Mouse (Mus musculus): ENCODE data around the gene Vps11.
"Not testable (repeated sequence)": the region's sequence is repeated elsewhere in the genome, so short reads cannot be mapped to it uniquely, and the experiment has no call there.

Gene Vps11

DNA sequence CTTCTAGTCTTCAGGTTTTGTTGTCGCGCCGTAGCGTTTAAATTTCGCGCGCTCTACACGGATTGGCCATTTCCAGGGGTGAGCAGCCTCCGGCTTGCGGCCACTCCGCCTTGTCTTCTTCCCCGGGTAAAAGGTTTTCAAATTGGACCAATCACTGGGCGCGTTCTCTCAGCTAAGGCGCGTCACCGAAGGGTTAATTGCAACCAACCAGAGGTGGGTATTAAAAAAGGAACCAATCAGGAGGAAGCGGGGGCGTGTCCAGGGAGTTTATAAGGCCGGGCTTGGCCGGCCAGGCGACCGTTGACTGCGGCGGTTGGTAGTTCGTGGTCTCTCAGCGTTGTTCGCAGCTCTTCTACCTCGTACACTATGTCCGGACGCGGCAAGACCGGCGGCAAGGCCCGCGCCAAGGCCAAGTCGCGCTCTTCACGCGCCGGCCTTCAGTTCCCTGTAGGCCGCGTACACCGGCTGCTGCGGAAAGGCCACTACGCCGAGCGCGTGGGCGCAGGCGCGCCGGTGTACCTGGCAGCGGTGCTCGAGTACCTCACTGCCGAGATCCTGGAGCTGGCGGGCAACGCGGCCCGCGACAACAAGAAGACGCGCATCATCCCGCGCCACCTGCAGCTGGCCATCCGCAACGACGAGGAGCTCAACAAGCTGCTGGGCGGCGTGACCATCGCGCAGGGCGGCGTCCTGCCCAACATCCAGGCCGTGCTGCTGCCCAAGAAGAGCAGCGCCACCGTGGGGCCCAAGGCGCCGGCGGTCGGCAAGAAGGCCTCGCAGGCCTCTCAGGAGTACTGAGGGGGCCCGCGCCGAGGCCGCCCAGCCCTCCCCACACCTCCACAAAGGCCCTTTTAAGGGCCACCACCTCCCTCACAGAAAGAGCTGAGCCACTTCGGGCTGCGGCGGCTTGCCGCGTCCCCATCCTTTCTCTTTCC lies 26.8 kb downstream of the Vps11 start, which contains the start of gene H2afx:
TSS of gene H2afx (plus strand) at position 299 of the 935 bp plus-strand sequence.
- peak; percentile 97 to 98 for DNase-seq

DNA sequence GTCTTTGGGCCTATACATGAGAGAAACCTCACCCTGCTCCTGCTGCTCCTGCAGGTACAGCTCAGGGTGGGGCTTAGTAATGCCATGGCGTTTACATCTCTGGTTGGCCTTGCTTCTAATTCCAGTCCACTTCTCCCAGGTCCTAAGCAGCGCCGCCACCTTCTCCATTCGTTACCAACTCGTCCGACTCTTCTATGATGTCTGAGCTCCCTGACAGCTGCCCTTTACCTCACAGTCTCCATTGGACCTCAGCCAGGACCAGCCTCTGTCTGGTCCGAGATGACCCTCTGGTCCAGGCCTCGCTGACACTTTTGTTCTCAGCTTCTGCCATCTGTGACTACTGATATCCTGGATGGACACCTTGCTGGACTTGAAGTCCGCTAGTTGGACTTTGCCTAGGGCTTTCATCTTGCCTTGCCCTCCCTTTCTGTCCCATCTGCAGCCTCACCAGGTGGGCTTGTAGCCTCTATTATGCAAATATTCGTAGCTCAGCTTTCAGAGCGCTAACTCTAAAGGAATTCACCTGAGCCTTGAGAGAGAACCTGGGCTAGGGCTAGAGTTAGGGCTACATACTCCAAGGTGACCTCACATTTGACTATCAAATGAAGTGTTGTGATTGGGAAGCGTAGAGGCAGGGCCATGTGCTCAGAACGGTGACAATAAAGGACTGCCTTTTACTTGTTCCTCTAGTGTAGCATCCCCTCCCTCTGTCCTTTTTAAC lies 28.4 kb downstream of the Vps11 start:
- peak in 1 of 2 experiments; percentile 14 for DNase-seq

DNA sequence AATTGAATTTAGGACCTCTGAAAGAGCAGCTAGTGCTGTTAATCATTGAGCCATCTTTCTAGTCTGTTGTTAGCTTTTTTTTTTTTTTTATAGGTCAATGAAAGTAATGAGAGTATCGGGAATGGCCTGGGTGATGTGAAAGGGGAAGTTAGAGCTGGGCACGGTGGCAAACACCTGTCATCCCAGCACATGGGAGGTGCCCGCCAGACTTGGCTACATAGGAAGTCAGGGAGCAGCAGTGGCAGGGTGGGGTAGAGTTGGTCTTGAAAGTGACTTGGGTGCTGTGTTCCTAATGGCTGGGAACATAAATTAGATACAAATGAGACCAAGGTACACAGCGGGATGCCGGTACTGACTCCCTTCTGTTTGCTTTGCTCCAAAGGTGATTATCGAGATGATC lies 30.7 kb downstream of the Vps11 start:
- no peak for DNase-seq

DNA sequence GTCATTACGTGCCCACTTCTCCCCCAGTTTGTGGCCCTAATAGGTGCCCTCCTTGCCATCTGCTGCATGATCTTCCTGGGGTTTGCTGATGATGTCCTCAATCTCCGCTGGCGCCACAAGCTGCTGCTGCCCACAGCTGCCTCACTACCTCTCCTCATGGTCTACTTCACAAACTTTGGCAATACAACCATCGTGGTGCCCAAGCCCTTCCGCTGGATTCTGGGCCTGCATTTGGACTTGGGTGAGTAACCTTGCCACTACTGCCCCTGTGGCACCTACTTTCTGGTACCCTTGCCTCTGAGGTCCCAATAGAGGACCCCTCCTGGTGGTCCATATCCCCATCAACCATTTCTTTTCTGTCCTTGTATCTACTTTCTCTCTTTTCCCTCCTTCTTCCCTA lies 33.5 kb downstream of the Vps11 start:
- no peak for DNase-seq

DNA sequence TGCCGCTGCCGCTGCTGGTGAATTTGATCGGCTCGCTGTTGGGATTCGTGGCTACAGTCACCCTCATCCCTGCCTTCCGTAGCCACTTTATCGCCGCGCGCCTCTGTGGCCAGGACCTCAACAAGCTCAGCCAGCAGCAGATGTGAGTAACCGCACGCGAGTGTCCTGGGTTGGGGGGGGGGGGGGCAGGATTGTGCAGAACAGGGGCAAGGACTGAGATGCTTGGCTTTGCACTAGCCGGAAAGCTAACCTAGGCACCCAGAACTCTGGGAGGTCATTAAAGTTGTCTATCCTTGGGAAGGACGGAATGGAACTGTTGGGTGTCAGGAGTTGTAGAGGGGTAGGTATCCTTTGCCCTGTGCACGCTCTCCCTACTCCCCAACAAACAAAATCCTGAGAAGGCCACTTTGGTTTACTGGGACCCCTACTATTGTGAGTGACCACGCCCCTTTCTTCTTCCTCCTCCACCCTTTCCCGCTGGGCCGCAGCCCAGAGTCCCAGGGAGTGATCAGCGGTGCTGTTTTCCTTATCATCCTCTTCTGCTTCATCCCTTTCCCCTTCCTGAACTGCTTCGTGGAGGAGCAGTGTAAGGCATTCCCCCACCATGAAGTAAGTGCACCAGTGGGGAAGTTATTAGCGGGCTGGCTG lies 34.3 kb downstream of the Vps11 start:
- DNase-seq: no peak

DNA sequence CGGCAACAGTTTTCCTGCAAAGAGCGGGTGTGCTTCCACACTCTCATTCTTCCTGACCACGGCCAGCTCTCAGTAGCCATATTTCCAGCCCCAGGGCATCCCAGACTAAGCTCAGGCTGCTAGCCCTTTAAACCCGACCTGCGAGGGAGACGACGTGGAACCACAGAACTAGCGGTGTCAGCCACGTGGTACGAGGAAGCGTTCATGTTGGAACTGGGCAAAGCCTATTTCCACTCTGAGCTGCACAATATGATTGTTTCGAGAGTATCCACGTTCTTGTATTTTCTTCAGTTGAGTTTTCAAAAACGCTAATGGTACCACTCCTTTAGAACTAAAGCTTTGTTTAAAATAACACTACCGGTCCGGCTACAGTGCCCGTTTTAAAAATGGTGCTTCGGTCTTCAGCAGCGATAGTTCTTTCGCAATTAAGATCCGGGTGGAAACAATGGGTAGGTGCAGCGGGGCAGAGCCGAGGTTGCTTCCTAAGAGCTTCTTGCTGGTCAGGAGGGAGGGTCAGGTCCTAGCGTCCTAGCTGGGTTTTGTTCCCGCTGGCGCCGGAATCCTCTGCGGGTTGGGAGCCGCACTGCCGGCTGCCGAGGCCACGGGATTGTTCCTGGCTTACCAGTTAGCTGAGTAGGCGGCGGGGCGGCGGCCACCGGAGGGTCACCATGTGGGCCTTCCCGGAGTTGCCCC lies 35.0 kb downstream of the Vps11 start:
- peak; percentile 84 to 85 for DNase-seq

DNA sequence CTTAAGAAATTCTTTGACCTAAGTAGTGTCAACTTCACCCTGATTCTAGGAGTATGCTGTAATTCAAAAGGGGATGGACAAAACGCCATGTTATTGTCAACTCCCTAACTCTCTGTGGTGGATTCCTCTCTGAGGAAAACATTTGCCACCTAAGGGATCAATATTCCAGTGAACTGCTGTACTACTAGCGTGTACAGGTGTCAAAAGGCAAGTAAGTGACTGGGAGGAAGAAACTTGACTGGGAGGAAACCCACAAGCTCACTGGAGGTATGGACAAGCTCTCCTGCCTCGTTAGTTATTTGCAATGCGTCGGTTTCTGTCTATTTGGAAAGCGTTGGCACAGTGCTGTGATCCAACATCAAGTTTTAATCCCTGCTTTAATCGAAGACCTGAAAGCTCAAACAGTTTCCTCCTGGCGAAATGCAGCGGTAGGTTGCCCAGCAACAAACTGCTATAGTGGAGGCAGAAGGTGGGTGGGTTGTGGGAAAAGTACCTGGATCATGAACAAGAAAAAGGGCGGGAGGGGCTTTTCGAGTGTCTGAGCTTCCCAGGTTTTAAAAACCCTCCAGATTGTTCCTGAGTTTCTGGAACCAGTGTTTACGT lies 35.6 kb downstream of the Vps11 start, which contains the start of gene Dpagt1:
TSS of gene Dpagt1 (plus strand) at position 252 of the 603 bp plus-strand sequence.
- DNase-seq: no peak

DNA sequence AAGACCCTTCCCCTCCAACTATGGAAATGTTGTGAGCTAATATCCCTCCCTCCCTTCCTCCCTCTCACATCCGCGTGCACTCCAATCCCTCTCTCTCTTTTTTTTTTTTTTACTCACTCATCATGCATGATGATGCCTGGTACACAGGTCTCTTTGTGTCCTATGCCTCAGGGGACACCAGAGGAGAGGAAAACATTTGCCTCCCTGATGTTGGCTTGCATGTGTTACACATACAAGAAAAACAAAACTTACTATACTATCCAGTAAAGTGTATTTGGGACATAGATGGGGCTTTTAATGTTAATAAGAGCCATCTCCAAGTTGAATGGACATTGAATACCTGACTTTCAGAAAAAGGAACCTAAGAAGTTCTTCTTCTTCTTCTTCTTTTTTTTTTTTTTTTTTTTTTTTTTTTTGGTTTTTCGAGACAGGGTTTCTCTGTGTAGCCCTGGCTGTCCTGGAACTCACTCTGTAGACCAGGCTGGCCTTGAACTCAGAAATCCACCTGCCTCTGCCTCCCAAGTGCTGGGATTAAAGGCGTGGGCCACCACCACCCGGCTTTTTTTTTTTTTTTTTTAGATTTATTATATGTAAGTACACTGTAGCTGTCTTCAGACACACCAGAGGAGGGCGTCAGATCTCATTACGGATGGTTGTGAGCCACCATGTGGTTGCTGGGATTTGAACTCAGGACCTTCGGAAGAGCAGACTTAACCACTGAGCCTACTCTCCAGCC lies 36.3 kb downstream of the Vps11 start:
- DNase-seq: not testable (repeated sequence)

DNA sequence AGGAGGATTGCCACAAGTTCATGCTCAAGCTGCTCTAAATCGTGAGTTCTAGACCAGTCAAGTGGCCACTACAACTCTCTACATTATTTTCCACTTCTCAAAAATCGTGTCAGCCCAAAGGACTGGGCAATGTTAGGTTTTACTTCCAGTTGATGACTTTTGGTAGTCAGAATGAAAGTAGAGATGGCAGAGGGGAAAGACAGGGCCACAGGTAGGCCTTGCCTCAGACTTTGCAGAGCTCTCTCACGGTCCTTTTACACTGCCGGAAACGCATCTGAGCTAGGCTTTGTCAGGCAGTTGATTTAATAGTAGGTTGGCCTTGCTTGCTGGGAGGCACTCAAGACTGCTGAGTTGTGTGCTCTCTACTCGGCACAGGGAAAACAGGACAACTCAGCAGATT lies 37.3 kb downstream of the Vps11 start:
- no peak for DNase-seq

DNA sequence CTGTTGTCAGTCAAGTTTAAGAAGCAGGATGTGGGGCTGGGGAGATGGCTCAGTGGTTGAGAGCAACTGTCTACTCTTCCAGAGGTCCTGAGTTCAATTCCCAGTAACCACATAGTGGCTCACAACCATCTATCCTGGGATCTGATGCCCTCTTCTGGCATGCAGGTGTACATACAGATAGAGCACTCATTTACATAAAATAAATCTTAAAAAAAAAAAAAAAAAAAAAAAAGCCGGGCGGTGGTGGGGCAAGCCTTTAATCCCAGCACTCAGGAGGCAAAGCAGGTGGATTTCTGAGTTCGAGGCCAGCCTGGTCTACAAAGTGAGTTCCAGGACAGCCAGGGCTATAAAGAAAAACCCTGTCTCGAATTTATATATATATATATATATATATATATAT lies 37.8 kb downstream of the Vps11 start:
- not testable (repeated sequence) for DNase-seq

DNA sequence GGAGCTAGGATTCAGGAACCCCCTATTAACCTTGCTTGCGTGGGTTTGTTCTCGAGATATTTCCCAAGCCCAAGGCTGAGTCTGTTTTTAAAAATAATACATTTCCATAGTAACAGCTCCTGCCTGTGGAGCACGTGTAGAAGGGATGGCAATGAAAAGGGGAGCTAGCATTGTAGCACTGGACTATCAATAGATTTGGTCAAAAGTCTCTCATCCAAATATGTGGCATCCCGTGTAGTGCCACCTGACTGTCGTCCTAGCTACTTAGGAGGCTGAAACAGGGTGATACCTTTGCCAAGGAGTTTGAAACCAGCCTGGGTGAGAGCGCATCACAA lies 40.7 kb downstream of the Vps11 start:
- DNase-seq: no peak

DNA sequence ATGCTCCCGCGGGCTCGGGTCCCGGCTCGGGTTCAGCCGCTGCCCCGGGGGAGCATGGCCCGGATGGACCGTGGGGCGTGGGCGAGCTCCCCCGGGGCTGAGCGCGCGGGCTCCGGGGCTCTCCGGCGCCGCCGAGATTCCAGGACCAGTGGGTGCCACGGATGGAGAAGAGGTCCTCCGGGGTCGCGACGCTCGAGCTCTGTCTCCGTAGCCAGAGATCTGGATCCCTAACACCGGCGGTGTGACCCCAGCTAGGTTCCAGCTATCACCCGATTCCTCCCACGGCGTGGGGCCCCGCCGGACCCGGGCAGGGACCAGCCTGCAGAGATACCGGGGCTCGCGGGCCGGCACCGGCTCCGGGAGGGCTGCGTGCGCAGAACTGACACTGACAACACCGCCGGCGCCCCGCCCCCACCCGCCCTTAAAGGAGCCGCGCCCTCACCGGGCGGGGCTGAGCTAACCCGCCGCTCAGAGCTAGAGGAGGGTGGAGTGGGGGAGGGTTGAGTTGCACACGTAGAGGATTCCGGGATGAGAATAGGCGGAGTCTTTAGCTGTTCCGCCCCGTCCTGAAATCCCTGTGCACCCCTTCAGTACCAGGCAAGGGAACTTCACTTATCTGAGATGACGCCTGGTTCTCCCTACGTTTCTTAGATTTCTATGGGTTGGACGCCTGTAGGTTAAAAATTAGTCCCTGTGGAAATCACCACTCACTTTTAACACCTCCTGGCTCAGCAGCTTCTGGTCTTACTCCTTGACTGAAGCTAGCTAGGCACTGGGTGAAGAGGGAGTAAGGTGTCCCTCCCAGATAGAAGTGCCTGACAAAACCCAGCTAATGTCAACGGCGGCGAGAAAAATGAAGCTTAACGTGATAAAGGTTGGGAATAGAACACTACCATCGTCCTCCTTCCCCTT lies 41.3 kb downstream of the Vps11 start, which contains the start of gene C2cd2l:
TSS of gene C2cd2l (minus strand) at position 399 of the 912 bp plus-strand sequence.
- peak; percentile 85 to 91 for DNase-seq

DNA sequence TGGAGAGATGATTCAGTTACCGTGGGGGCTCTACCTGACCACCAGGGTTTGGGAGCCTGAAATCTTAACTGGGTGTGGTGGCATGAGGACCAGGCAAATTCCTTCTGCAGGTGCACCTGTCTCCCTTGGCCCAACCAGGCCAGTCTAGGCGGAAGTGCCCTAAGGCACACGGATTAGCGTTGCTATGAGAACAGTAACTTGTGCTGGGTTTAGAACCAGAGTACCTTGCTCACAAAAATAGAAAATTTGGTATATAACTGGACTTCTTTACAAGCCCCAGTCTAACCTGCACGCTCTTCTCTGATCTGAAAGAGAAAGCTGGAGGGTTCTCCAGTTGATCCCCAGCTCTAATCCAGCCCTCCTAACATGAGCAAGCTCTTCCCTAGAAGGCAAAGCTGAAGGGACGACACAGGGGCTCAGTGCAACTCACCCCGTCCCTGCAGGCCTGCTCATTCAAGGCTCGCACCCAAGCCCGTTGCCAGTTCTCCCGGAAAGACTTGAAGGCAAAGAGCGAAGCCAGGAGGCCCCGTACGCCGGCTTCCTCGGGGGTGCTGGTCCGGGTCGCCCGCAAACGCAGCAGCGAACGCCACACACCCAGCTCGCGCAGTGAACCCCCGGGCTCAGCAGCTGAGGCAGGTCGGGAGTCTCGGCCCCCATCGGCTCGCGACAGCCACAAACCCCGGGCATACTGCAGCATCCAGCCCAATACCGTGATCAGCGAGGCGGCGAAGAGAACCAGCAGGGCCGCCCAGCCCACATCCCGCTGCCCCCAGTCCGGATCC lies 42.2 kb downstream of the Vps11 start:
- peak in 1 of 2 experiments; percentile 43 for DNase-seq

DNA sequence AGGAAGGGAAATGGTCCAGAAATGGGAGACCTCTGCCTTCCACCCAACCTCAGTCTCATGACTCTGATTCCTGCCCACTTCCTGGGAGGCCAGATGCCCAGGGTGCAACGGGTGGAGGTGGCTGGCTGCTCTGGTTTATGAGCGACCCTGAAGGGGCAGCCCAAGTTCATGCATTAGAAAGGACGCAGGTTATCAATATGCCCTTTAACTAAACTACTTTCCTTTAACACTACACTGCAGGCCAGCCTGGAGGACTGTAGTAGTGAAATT lies 42.7 kb downstream of the Vps11 start:
- no peak for DNase-seq

DNA sequence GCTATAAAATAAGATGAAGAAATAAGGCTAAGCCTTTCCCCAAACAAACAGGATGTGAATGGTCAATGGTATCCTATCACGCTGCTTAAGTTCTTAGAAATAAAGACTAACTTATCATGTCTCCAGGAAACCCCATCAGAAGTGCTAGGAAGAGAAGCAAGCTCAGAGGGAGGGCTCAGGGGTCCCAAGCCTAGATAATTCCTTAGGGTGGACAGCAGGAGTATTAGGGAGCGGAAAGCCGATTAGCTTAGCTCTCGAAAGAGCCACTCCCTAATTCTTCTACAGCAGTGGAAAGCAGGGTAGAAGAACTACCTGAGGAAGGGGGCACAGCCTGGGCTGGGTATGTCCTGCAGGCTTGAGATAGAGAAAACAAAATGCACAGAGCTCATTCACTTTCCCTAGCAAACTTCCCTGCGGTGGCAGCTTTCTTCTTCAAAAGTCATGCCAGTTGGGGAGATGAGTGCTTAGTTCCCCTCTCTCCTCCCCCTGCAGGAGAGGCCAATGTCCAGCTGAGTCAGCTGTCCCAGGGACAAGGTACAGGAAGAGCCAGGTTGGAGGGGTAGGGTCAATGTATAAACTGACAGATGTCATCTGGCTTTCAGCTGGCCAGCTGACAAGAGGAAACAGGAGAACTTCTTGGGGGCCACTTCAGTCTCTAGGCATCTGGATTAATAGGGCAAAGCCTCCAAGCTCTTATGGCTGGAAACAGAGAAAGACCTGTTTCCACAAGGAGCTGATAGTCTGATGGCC lies 43.2 kb downstream of the Vps11 start:
- no peak for DNase-seq

DNA sequence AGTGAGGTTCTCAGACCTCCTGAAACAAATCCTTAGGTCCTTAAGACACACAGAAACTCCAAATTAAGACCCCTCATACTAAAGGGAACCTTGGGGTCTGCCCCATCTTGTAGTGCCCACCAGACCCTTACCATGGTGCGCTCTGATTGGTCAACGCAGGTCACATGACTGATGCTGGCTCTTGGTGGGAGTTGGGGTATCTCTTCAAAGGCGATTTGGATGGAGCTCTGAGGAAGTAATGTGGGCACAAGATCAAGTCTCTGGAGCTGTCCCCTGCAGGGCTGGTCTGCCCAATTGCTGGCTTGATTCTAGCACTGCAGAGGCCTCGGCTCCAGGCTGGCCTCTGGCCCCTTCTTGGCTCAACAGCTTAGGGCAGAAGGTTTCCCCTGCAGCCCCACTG lies 44.0 kb downstream of the Vps11 start:
- DNase-seq: no peak

DNA sequence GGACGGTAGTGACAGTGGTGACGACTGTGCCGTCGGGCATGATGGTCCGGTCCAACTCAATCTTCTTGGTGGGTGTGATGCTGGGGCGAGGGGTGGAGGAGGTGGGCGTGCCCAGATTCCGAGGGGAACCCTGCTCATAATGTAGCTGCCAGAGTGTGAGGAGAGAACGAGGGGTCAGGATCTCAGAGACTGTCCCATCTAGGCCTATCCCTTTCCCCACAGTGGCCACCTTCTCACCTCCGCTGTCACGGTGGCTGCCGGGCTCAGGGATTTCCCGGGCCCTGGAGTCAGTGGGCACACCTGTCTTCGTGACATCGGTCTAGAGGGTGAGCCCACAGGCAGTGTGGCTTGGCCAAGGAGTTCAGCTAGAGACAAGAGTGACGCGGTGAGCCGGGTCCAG lies 46.6 kb downstream of the Vps11 start:
- DNase-seq: no peak

DNA sequence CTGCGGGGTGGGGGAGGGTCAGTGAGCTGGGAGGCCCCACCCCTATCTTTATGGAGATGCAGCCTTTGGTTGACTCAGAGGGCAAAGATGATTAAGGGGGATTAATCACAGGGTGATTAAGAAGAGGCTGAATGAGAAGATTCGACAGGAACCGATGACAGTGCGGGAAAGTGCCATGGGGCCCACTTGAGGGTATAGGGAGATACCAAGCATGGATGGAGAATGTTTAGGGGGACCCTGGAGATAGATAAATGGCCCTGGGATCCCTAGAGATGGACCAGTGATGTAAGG lies 47.3 kb downstream of the Vps11 start:
- no peak for DNase-seq

All from cerebellum, postnatal 36 days (tissue).